Mouse (Mus musculus) thymus, postnatal 4 days (tissue): ENCODE measurements at regions not wholly inside any gene's neighbourhood (a gene's known extent, or its start where the extent isn't known, plus 50 kb on each side); places are given as distances from the start of the nearest gene placed in this dataset.
A peak's percentile ranks its signal among the peaks of the same experiment; 100 is the strongest.

Experiments used
- DNase-seq: peaks from one replicate; pipeline ENCODE4 v3.0.0; 2021

DNA sequence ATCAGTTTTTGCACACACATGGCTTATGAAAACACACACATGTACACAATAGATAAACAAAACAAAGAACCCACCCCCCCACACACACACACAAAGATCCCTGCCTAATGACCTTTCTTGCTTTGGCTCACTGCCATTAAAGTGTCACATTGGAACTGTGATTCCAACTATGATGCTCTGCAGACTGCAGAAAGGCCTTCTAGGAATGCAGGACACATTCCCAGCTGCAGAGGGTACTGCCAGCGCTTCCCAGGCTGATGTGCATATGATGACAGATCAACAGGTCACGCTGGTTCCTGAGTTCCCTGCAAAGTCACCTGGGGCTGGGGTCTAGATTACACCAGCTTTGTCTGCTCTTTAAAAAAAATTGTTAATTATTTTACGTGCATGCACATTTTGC lies 68.1 kb upstream of the Ppm1j start:
- DNase-seq, result no peak

DNA sequence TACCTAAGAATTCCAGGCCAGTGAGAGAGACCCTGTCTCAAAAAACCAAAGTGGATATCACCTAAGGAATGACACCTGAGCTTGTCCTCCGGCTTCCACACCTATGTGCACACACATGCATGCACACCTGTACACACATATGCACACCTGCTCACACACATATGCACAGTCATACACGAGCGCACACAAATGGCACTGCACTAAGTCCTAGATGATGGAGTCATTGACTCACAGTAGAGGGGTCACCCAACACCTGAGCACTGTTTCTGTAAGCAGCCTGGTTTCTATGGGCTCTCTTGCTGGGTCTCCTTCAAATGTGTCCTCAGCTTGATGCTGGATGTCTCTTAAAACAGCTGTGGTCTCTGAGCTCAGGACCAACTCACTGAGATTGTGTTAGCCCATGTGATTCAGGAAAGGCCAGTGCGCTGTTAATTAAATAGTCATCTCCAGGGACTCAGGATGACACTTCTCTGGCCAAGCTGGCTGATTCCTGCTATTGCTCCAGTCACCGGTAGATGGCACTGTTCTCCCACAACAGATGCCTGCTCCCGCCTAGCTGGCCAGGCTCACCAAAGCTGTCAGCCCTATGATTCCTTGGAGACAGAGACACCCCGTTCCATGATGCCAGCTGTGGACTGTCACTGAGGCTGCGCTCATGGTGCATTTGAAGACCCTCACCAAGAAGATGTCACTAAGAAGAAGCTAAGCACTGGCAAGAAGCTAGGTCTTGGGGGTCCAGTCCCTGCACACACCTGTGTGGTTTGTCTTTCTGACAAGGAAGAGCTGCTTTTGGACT lies 66.8 kb upstream of the Ppm1j start:
- peak; percentile 71 for DNase-seq

DNA sequence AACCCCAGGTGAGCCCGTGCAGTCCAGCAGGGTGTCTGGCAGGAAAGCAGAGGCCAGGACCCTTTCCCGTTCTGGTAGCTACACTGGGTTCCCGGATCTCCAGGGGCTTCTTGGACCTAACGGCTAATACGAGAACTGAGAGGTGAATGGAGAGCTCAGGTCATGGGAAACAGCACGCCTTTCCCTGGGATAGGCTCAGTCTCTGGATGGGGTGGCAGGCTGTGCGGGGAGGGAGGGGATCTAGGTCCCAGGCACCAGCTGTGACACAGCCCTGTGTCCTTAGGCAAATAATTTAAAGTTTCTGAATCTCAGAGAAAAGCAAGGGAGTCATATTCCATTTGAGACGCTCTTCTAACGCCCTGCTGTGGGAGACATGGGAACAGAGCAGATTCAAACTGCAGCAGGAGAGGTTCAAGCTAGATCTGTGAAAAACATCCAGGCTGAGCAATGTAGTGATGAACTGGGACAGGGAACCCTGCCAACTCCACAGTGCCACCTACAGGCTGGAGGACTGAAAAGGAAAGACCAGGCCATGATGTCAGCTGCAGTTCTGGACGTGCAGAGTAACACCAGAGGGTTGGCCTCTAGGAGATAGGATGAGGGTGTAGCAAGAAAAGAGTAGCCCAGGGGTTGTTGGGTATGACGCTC lies 66.1 kb upstream of the Ppm1j start:
- DNase-seq, result peak; percentile 81
